Mouse (Mus musculus) lung, embryonic 14.5 days (tissue): ENCODE data around the gene Pip4k2a. TPM values are rescaled to one million over a fixed set of nuclear protein-coding genes. Genes with fewer than 3 reads are reported as not detected.

Experiments used
- ATAC-seq: fragments of 200-750 bp; cut with Nextera tagmentation; 2 replicates; pipeline ENCODE4 v1.8.0; 2017; ENCODE audit warnings: mild to moderate bottlenecking, moderate TSS enrichment, moderate library complexity; ENCODE audit not compliant: insufficient read depth
- DNase-seq: peaks from one replicate; pipeline ENCODE4 v3.0.0-alpha.2; 2015
- H3K27ac ChIP-seq: fragments of 300-500 bp; sonication (generic); 2 replicates; pipeline ENCODE4 v1.5.1; 2014; ENCODE audit warnings: low read depth, mild to moderate bottlenecking, moderate library complexity
- H3K27me3 ChIP-seq: fragments of 300-500 bp; sonication (generic); 2 replicates; pipeline ENCODE4 v1.6.1; 2014; ENCODE audit warnings: low read length, control low read depth; ENCODE audit not compliant: insufficient read depth
- H3K36me3 ChIP-seq: fragments of 300-500 bp; sonication (generic); 2 replicates; pipeline ENCODE4 v1.6.1; 2014; ENCODE audit warnings: control low read depth; ENCODE audit not compliant: insufficient read depth
- H3K4me1 ChIP-seq: fragments of 300-500 bp; sonication (generic); 2 replicates; pipeline ENCODE4 v1.6.1; 2014; ENCODE audit warnings: antibody characterized with exemption, control low read depth; ENCODE audit not compliant: insufficient read depth
- H3K4me2 ChIP-seq: fragments of 300-500 bp; sonication (generic); 2 replicates; pipeline ENCODE4 v1.6.1; 2014; ENCODE audit warnings: mild to moderate bottlenecking
- H3K4me3 ChIP-seq: fragments of 300-500 bp; sonication (generic); 2 replicates; pipeline ENCODE4 v1.5.1; 2014; ENCODE audit warnings: low read depth, low read length
- H3K9ac ChIP-seq: fragments of 300-500 bp; sonication (generic); 2 replicates; pipeline ENCODE4 v1.6.1; 2014
- H3K9me3 ChIP-seq: fragments of 300-500 bp; sonication (generic); 2 replicates; pipeline ENCODE4 v1.6.1; 2016; ENCODE audit warnings: low read depth, low read length, control low read depth
- CTCF ChIP-seq: IDR thresholded peaks from 2 replicates; pipeline ENCODE4 v1.5.1; 2016; ENCODE audit warnings: antibody characterized with exemption, low read depth
- WGBS: fragments of 180-500 bp; shearing (Covaris S2); extraction: QIAGEN DNeasy Blood & Tissue Kit; methylation state at CpG from one replicate; pipeline ENCODE4 v1.1.7; 2014; 5-methylcytosine and 5-hydroxymethylcytosine counted together
- polyA plus RNA-seq: library from polyadenylated mRNA; unstranded; fragments of >200 nt; fragmentation: Nextera tagmentation; extraction: Ambion mirVana; gene quantifications from 2 replicates; pipeline ENCODE4 v1.2.1, GENCODE M21; 2014

Gene Pip4k2a
- polyA plus RNA-seq, 1 experiment from 2014 or later: 10.2 TPM

DNA sequence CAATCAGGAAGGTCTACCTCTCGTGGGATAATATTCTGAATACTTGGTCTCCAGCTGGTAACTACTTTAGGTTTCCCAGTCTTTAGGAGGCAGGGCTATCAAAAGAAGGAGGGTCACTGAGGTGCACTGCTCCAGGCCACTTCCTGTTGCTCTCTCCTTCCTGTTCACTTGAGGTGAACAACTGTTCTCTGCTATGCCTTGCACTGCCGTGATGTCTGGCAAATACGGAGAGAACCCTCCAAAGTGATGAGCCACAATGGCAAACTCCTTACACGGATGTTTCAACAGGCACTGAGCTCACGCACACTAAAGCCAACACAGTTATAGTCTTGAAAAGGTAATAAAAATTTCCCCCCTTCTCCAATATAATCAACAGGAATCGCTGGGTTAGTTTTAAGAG, 15.3 kb downstream of the Pip4k2a start:
- TF ChIP-seq CTCF: no peak
- Histone ChIP-seq H3K27me3 (no peaks in the 10 kb centered on the region), H3K9ac (no peak overlapping the region), H3K36me3 (no peaks in the 10 kb centered on the region), H3K4me3 (no peak overlapping the region), H3K27ac (no peak overlapping the region), H3K9me3 (no peaks in the 10 kb centered on the region), H3K4me1 (no peaks in the 10 kb centered on the region), H3K4me2 (no peak overlapping the region)
- WGBS: 75% methylated on average over 6 of the region's 6 CpGs
- no peak for DNase-seq
- ATAC-seq: no peak

DNA sequence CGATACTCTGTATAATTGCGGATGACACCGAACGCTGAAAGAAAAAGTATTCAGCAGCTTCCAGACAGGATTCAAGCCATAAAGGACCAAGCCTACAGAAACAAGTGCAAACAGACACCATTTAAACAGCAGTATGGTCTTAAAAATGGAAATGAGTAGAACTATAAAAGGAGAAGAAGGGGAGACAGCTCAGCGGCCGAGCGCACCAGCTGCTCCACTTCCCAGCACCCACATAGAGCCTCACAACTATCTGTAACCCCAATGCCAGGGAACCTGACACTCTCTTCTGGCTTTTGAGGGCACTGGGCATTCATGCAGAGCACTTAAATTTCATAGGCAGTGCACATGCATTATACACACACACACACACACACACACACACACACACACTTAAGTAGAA, 18.3 kb downstream of the Pip4k2a start:
- Histone ChIP-seq H3K9me3 (no peaks in the 10 kb centered on the region), H3K4me1 (no peaks in the 10 kb centered on the region), H3K9ac (no peak overlapping the region), H3K36me3 (no peaks in the 10 kb centered on the region), H3K27me3 (no peaks in the 10 kb centered on the region), H3K27ac (no peak overlapping the region), H3K4me2 (no peak overlapping the region), H3K4me3 (no peak overlapping the region)
- TF ChIP-seq CTCF: no peak
- WGBS: 88% methylated on average over 7 of the region's 7 CpGs
- DNase-seq: no peak
- ATAC-seq: no peak

DNA sequence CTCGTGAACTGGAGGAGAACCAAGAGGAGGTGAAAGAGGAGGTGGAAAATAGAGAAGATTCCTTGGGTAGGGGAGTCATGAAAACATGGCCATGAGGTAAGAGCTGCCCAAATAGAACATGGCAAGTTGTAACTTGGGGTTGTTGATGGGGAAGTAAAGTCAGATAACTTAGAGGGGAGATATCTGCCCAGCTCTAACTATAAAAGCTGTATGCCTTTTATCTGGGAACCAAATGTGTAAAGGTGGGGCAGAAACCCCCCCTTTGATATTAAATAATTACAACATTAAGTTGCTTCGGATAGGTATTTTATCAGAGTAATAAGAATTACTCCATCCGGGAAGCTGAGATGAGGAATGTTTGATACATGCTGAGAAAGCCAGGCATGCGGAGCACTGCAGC, 18.9 kb downstream of the Pip4k2a start:
- no peaks in the 10 kb centered on the region for H3K27me3 ChIP-seq
- H3K4me1 ChIP-seq: no peaks in the 10 kb centered on the region
- no peak overlapping the region for H3K4me2 ChIP-seq
- no peak for TF ChIP-seq CTCF
- no peaks in the 10 kb centered on the region for H3K36me3 ChIP-seq
- no peak overlapping the region for H3K27ac ChIP-seq
- no peak overlapping the region for H3K4me3 ChIP-seq
- H3K9me3 ChIP-seq: no peaks in the 10 kb centered on the region
- no peak overlapping the region for H3K9ac ChIP-seq
- ATAC-seq: no peak
- 87% methylated on average over 4 of the region's 4 CpGs for WGBS
- no peak for DNase-seq

DNA sequence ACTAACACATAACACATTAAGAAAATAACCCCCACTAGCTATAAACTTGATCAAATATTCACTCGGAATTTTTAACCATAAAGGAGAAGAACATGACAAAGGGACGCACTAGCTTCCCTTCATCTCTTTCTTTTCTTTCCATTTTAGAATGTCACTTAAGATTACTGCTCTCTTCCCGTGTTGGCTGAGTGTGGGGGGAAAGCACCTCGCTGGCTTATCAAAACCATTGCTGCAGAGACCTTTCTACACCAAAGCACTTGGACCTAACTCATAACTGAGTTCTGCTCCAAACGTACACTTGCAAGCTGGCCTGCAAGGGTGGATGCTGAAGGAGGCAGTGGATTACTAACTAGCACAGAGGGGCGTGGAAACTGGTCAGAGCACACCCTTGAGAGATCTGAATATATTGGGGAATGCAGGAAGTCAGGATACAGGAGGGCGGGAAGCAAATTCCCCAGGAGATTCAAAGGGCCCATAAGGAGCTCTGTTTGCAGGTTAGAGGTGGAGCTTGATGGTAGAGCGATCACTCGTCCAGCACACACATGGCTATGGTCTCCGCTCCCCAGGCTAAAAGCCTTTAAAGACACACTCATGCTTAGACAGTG, 20.6 kb downstream of the Pip4k2a start:
- Histone ChIP-seq H3K36me3 (no peaks in the 10 kb centered on the region), H3K27ac (no peak overlapping the region), H3K4me1 (no peaks in the 10 kb centered on the region), H3K4me3 (no peak overlapping the region), H3K27me3 (no peaks in the 10 kb centered on the region), H3K9me3 (peaks cover 6% of the 10 kb centered on the region; the same call in 1 of the 2 replicates), H3K4me2 (no peak overlapping the region), H3K9ac (no peak overlapping the region)
- TF ChIP-seq CTCF: no peak
- 70% methylated on average over 10 of the region's 10 CpGs for WGBS
- ATAC-seq: no peak
- DNase-seq: no peak

DNA sequence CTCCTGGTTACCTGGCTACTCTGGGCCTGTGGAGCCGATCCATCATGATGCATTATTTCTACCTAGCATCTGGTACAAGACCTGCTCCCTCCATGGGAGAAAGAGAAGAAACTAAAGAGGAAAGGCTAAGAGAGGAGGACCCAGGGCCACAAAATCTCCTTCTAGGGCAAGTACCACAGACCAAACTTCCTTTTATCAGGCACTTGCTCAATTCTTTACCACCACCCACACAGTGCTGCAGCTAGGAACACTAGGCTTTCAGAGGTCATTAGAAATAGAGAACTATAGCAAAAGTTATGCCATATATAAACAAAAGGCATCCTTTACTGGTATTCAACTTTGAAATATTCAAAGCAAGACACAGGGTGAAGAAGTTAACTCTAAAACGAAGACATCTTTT, 21.8 kb downstream of the Pip4k2a start:
- H3K36me3 ChIP-seq: no peaks in the 10 kb centered on the region
- no peaks in the 10 kb centered on the region for H3K4me1 ChIP-seq
- H3K27ac ChIP-seq: no peak overlapping the region
- no peaks in the 10 kb centered on the region for H3K27me3 ChIP-seq
- no peak overlapping the region for H3K9ac ChIP-seq
- DNase-seq (no peak), ATAC-seq (no peak)
- no peak overlapping the region for H3K4me3 ChIP-seq
- peaks cover 6% of the 10 kb centered on the region; the same call in 1 of the 2 replicates for H3K9me3 ChIP-seq
- WGBS: 79% methylated on average over 2 of the region's 2 CpGs
- TF ChIP-seq CTCF: no peak
- H3K4me2 ChIP-seq: no peak overlapping the region

DNA sequence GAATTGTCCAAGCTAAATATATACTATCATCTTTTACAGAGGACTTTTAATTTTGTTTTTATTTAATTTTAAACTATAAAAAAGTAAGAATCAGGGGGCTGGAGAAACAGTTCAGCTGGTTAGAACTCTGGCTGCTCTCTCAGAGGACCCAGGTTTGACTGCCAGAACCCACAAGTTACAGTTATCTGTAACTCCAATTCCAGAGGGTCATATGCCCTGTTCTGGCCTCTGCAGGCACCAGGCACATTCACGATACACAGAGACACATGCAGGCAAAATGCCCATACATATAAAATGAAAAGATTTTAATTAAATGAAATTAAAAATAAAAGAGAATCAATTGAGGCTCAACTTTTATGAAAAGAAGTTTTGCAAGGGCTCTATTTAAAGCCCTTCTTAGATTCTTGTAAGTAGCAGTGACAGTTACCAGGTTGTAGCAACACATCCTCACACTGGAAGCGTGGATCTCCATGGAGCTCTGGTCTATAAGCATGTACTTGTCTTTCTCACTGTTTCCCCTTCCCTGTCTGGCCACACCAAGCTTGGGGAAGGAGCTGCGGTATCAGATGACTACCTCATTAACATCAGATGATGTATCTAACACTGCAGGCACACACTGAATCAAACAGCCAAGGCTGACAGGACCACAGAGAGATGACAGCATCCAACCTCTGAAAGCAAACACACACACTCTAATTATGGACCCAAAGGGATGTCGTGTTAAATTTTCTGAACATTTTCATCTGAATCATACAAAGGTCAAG, 22.9 kb downstream of the Pip4k2a start:
- Histone ChIP-seq H3K9ac (no peak overlapping the region), H3K4me3 (no peak overlapping the region), H3K4me2 (no peak overlapping the region), H3K27ac (no peak overlapping the region), H3K9me3 (peaks cover 6% of the 10 kb centered on the region; the same call in 1 of the 2 replicates), H3K27me3 (no peaks in the 10 kb centered on the region), H3K36me3 (no peaks in the 10 kb centered on the region), H3K4me1 (no peaks in the 10 kb centered on the region)
- no peak for ATAC-seq
- 57% methylated on average over 4 of the region's 4 CpGs for WGBS
- TF ChIP-seq CTCF: no peak
- no peak for DNase-seq

DNA sequence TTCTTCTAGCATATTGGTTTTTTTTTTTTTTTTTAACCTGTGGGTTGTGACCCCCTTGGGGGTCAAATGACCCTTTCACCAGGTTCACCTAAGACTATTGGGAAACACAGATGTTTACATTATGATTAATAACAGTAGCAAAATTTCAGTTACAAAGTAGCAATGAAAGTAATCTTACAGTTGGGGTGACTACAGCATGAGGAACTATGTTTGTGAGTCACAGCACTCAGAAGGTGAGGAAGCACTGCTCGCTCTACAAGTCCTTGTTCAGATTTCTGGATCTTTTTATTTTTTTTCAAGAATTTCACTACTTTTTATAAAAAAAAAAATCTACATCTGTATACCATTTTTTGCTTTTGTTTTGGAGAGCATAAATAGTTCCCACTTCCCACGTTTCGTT, 26.4 kb downstream of the Pip4k2a start:
- Histone ChIP-seq H3K27me3 (no peaks in the 10 kb centered on the region), H3K4me3 (no peak overlapping the region), H3K4me1 (0 out of 2 replicates have a peak, but pooled peaks cover 5% of the 10 kb centered on the region)

More for the DNA sequence above, 26.4 kb downstream of the Pip4k2a start:
- peaks cover 6% of the 10 kb centered on the region; the same call in 1 of the 2 replicates for H3K9me3 ChIP-seq
- WGBS: 82% methylated on average over 3 of the region's 3 CpGs
- no peak for ATAC-seq
- TF ChIP-seq CTCF: no peak
- H3K4me2 ChIP-seq: no peak overlapping the region
- no peaks in the 10 kb centered on the region for H3K36me3 ChIP-seq
- no peak overlapping the region for H3K27ac ChIP-seq
- H3K9ac ChIP-seq: no peak overlapping the region
- no peak for DNase-seq
